Mouse (Mus musculus) embryo, embryonic 10.5 days (tissue): ENCODE data around the gene Gbf1.

Source experiments
- DNase-seq: peaks from one replicate; pipeline ENCODE4 v3.0.0-alpha.2; 2015; ENCODE audit warnings: low spot score

Gene Gbf1

DNA sequence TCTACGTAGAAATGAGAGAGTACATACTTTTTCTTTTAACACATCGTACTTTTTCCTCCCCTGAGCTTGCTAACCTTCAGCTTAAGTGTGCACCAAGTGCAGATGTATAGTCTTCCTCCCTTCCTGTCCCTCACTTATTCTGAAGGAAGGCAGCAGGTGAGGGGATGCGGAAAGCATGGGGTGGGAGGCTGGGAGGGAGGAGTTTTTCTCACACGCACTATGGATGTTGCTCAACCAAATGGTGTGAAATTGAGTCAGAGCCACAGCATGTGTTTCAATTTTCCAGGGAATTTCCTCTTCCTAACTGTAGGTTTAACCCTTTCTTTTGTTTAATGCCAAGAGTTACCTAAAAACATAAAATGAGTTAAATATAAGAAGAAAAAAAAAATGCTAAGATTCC is 70.8 kb downstream of the Gbf1 start:
- DNase-seq = no peak

DNA sequence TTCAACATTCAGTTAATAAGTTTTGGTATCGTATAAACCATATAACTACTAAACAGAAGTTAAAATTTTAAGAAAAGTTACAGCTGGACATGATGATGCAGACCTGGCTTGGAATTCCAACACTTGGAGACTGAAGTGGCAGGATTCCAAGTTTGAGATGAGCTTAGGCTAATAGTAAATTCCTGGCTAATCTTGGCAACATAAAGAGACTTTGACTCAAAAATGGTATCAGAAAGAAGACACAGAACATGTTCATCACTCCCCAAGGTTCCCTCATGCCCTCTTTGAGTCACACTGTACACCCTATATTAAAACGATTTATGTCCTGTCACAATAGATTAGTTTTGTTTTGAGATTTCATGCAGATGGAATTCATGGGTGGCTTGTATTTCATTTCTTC is 72.6 kb downstream of the Gbf1 start:
- no peak for DNase-seq

DNA sequence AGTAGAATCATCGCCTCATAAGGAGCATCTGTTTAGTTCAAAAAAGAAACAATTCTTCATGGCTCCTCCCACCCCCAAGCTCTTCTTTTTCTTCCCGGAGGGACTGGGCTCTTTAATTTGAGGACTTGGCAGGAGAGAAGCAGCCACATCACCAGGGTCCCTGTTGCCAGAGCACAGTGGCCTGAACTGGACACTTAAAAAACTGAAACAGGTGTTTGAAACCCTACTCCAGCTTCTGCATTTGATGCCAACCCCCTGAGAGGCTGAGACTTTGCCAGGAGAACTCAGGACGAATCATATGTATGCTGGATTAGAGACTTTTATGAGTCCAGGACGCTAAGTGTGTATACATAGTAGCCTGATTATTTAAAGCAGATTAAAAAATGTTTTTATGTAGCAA is 73.2 kb downstream of the Gbf1 start:
- DNase-seq = no peak

DNA sequence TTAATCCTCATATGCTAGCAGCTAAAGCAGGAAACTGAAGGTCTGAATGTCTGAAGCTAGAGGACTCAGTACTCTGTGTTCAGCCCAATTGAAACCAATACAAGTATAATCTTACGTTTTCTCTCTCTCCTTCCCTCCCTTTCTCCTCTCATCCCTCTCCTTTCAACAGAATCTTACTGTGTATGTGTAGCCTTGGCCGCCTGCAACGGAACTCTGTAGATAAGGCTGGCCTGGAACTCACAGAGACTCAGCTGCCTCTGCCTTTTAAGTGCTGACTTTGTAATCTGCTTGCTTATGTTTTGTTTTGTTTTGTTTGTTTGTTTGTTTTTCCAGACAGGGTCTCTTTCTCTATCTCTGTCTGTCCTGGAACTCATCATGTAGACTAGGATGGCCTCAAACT is 74.0 kb downstream of the Gbf1 start:
- DNase-seq = no peak

DNA sequence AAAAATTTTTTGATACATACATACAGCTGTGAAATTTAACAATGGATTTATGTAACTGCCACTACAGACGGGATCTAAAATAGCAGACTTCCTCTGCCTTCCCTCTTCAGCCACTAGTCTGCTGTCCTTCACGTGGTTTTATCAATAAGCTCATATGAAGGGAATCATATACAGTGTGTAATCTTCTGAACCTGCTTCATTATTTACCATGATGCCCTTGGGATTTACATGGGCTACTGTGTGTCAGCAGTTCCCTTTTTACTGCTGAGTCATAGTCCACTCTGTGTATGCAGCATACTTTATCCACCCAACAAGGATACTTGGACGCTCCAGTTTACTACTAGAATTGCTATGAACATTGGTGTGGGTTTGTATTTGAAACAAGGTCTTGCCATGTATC is 75.0 kb downstream of the Gbf1 start:
- no peak for DNase-seq

DNA sequence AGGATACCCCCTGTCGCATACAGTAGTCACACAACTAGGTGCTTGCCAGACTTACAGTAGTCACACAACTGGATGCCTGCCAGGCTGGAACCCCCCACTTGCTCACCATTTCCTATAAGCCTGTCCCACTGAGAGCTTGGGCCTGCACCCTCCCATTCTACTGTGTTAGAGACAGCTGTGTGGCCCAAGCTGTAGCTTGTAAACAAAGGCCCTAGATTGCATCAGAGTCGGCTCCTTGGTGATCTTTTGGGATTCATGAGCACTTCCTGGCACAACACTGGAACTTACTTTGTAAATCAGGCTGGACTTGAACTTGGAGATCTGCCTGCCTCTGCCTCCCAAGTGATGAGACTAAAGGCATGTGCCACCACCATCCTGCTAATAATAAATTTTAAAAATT is 82.1 kb downstream of the Gbf1 start:
- no peak for DNase-seq

DNA sequence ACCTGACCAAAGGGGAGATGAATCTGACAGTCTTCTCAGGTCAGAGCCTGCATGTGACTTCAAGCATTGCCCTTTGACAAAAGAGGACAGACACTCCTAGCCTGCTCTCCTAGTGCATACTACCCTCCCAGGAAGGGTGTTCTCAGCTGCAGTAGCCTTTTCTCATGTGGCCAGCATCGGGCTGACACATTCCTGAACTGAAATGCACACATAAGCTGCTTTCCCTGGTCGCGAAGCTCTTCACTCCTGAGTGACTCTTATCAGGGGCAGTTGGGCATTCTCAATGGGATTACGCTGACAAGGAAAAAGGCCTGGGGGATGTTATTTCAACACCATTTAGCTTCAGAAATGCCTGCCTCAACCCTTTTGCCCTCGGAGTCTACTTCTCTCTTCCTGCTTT is 84.3 kb downstream of the Gbf1 start:
- no peak for DNase-seq

DNA sequence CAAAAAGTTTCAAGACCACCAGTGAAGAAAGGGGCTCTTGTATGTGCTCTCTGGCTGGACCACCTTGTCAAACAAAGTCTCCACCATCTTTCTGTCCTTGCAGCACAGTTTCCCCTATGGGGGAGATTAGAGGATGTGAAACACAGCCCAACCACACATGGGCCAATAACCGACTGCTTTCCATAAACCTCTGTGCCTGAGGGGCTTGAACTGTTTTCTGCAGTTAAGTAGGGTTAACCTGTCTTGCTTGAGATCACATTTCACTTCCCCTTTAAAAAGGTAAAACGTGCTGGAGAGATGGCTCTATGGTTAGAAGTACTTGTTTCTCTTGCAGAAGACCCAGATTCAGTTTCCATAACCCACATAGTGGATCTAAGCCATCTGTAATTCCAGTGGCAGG is 87.9 kb downstream of the Gbf1 start:
- no peak for DNase-seq

DNA sequence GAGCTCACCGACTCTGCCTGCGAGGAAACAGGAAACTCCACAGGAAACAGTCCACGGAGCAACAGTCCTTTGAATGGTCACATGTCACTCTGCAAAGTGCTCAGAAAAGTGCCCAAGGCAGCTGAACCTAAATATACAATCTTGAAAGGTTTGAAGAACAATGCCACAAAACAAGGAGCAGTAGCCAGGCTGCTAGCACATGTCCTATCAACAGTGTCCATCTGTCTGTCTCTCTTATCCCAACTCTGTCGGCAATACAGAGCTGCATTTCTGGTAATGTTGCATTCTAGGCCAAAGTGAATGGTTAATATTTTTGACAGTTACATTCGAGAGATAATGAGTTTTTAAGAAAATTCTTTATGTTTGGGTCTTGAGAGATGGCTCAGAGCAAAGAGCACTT is 90.1 kb downstream of the Gbf1 start:
- DNase-seq = no peak

DNA sequence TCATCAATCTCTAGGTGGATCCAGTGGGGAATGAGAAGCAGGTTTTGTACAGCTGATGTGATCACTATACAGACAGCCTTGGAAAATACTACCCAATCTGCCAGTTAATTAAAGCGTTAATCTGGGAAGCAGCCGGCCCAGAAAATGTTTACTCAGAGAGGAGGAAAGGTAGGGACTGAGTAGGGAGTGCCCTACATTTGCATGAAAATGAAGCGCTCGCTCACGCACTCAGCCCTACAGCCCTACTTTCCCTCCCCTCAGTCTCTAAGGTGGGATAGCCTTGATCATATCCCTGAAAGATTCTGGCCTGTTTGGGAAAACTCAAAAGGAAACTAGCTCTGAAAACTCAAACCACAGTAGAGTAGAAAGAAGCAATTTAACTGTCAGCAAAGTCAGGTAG is 92.3 kb downstream of the Gbf1 start:
- no peak for DNase-seq

DNA sequence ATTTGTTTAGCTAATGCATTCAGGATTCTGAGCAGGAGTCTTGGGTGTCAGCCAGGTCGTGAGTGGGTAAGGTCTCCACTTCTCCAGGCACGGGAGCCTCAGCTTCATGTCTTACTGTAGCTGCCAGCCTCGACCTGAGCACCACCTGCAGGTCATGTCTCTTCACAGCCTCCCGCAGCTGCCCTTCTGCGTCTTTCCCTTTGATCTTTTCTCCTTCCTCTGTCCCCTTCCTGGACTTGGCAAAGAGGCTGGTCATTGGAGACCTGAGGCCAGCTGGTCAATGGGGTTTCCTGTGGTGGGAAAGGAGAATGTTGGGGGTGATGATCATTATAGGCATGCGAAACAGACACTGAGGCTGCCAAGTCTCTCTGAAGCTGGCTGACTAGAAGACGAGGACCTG is 96.7 kb downstream of the Gbf1 start:
- no peak for DNase-seq

DNA sequence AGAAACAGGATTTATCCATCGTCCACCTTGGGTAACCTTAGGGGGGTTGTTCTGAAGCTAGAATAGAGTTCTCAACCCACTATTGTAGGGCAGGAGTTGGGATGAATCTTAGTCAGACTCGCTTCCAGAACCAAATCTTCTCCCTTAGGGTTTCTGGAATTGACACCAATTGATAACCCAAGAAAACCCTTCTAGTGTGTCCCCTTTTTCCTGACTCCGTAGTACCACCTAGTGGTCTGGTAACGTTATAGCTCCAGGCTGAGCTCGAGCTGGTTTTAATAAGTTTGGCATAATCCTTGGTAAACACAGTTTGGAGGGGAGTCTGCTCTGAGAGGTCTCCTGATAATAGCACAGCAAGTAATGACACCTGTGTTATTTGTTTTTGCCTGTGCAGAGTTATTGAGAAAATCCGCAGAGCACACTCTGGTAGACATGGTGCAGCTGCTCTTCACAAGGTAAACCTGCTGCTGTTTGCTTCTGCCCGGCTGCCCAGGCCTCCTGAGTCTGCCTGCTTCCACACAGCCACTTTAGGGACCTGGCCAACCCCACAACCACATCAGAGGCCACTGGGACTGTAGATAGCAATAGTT is 101.9 kb downstream of the Gbf1 start:
- DNase-seq = peak; percentile 77

DNA sequence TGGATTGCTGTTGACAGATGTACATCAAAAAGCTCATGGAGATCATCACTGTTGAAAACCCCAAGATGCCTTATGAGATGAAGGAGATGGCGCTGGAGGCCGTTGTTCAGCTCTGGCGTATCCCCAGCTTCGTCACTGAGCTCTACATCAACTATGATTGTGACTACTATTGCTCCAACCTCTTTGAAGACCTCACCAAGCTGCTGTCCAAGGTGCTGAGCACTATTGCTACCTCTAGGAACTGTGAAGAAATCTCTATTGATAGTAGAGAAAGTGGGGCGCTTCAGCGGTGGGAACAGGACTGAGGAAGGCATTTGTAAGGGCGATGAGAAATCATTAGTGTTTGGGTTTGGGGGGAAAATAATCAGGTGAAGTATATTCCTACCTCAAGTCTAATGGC is 112.5 kb downstream of the Gbf1 start:
- DNase-seq = peak; percentile 31

DNA sequence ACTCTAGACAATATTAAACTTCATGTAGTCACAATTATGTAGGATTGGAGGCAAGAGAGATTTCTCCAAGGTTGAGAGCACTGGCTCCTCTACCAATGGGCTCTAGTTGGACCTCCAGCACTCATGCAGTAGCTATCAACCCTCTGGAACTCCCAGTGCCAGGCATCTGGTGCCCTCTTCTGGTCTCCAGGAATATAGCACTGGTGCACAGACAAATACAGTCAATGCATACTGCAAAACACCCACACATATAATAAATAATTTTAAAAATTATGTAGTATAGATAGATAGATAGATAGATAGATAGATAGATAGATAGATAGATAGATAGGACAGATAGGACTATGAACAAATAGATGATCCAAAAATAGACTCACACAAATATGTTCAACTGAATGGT is 123.0 kb downstream of the Gbf1 start:
- peak; percentile 34 for DNase-seq

DNA sequence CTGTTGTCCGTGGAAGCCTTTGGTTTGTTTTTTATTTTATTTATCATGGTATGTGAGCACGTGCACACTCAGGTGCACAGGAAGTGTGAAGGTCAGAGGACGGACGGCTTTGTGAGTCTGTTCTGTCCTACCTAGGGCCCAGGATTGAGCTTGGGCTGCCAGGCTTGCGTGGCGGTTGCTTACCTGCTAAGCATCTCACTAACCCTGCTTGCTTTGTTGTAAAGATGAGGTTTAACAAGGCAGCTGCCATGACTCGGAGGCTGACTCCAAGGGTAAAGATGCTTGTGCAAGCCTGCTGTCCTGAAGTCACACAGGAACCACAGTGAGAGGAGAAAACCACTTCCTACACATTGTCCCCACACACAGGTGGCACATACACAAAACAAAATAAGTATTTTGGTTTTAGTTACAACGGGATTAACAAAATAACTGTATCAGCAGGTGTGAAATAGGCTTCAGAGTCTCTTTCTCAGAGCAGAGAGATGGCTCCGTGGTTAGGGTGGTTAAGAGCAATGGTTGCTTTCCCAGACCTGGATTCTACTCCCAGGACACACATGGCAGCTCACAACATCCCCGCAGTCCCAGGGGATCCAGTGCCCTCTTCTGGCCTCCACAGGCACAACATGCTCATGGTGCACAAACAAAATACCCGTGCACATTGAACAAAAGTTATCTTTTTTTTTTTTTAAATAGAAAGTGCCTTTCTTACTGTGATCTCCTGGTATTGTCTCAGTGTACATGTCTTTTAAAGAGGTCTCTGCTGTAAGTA is 130.0 kb downstream of the Gbf1 start:
- no peak for DNase-seq

DNA sequence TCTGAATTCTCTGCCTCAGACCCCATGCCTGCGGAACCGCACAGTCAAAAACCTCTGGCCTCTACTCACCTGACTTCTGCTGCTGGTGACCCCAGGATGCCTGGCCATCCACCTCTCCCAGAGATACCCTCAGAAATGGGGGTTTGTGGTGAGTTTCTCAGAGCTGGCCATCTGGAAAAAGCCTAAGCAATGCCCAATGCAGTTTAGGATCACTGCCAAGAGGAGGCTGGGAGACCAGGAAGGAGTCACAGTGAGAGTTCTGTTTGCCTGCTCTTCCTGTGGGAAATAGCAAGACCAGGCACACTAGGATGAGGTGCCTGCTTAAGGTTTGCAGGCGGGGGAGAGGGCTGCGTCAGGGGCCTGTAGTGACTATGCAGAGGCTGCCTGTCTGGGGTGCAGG is 132.4 kb downstream of the Gbf1 start:
- DNase-seq = no peak

DNA sequence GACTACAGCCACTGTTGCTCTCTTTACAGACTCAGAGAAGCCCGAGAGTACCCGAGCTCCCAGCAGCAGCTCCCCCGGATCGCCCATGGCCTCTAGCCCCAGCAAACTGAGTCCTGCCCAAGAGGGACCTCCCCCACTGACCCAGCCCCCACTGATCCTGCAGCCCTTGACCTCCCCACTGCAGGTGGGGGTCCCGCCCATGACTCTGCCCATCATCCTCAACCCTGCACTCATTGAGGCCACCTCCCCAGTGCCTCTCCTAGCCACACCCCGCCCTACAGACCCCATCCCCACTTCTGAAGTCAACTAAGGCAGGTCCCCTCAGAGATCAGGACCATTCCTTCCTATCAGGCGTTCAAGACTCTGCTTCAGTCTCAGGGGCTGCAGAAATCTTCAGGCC is 133.3 kb downstream of the Gbf1 start:
- DNase-seq = no peak

DNA sequence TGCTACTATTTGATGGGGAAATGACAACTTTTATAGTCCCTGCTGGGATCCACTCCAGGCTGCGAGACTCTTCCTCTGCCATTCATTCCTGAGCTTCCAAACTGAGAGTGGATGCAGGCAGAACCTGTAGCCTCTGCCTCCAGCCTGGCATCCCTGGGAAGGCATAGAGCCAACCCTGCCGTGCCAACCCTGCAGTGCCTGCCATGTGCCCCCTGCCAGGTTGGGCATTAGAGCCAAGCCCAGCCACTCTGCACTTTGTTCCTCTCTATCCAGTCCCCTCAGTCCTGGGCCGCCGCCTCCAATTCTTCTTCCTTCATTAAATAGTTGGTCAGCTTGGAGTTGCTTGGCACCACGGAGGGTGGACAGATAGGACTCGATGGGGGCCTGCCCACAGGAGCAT is 133.7 kb downstream of the Gbf1 start:
- DNase-seq = no peak

DNA sequence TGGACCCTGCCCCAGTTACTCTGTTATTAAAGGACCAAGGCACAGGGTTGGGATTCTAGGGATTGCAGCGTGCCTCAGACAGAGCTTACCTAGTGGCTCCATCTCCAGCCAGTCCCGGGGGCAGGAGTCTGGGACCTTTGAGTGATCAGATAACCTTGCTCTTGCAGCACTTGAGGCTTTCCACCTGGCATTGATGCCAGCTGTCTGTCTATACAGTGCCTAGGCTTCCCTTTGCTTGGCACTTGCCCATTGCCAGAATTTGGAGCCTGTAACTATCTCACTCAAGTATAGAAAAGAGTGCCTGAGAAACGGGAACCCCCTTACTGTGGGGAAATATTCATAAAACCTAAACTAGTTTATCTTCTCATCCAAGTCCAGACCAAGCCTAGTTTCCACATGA is 134.6 kb downstream of the Gbf1 start:
- no peak for DNase-seq

DNA sequence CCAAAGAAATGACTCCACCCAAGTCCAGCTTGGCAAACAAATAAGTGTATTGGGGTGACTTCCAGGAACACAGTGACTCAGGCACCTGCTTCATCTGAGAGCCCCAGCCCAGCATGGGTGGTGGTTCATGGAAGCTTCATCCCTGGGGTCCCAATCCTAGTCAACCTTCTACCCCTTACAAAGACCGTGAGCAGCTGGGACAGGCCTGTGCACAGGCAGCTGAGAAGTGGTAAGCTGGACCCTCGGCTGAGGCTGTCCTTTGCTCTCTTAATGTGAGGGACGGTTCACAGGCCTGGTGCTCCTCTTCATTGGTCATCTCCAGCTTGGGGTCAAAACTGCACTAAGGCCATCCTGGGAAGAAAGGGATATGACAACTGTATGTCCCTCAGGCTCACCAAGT is 135.3 kb downstream of the Gbf1 start:
- no peak for DNase-seq

DNA sequence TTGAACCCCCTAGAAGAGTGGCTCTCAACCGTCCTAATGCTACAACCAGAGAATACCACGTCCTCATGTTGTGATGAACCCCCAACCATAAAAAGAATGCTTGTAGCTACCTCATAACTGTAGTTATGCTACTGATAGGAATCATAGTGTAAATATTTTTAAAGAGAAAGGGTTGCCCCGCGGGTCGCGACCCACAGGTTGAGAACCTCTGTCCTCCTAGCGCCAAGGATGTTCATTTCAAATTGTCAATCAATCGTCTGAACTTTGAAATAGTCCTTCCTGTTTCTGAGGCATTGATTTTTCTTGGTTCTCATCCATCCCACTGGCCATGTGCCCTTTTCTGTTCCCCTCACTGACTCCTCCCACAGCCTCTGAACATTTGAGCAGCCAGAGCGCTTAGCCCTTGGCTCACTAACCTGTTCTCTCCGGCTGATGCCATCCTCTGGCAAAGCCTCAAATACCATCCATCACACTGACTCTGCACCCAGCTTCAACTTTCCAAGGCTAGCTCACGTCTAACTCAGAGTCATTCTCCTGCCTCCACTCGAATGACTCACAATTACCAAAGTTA is 138.3 kb downstream of the Gbf1 start:
- no peak for DNase-seq

DNA sequence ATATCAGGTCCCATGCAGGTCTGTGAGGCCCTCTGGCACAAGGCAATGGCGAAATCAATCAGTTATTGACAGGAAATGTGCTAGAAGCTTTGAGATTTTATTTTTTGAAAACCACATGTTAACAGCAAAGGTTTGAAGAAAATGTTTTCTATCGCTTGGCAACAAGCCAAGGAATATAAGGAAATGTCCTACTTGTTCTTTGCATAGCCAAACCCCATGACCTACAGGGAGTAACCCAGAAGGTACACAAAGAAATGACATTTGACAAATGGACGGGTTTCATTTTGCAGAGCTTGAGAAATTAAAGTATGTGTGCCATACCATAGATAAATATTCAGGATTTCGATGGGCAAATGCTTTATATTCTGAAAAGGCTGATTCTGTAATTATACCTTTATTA is 144.6 kb downstream of the Gbf1 start:
- DNase-seq = no peak

DNA sequence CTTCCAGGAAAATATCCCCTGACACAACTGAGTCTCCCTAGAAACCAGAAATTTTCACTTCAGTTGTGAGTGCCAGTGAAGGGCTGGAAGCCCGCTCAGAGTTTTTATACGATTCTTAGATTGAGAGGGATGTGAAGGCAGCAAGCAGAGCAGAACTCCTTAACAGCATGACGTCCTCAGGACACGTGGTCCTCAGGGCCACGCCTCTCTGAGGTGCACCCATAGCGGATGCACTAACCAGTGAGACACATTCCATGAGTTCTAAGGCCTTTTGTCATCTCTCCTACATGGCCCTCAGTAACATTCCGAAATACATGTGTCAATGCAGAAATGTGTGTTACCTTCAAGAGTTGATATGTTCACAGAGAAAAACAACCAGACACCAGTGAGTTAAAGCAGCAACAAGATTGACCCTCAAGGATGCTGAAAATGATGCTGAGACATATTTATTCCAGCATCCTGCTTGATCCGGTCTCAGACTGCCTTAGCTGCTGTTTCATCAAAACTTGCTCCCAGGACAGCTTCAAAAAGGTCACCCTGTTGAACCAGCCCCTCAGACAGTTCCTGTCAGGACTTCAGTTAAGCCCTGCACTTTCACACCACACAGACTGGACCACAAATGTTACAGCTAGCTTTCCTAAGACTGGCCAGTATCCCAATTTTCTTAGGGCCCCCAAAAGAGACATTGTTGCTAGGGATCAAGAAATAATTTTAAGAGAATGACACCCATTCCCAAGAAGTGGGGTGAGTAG is 148.2 kb downstream of the Gbf1 start:
- no peak for DNase-seq
